Mouse (Mus musculus): ENCODE measurements at regions not wholly inside any gene's neighbourhood (a gene's known extent, or its start where the extent isn't known, plus 50 kb on each side); places are given as distances from the start of the nearest gene placed in this dataset.

GRCm38 (mm10) chr2:159012725-159013124 lies 218.1 kb downstream of the Dhx35 start:
- intact Hi-C loops (cut with DNase I): no loop called here
- DNase-seq (ENCODE audit: low spot score in 2 of 2): no peak

DNA sequence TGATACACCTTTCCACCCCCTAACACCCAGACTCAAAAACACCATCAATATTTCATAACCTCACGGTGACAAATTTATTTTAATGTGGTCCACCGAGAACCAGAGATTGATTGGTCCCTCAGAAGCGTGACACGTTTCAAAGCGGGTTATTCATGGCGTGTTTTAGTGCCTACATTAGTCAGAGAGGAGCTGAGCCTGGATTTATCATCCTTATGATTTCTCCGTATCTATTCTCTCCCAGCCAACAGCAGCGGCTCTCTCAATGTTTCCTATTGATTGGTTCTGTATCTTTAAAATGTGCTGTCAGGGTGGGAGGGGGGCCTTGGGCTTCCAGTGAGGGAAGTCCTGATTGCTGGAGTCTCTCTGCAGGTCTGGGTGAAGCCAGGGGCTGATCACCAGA lies 219.9 kb downstream of the Dhx35 start:
- intact Hi-C loops (cut with DNase I): no loop called here
- DNase-seq (ENCODE audit: low spot score in 2 of 2): no peak

- DNase-seq (ENCODE audit: low spot score in 2 of 2): peak; percentile 21 to 80
- intact Hi-C loops (cut with DNase I): no loop called here
Observed at GRCm38 (mm10) chr2:159019921-159020534, 225.4 kb downstream of the Dhx35 start.

DNA sequence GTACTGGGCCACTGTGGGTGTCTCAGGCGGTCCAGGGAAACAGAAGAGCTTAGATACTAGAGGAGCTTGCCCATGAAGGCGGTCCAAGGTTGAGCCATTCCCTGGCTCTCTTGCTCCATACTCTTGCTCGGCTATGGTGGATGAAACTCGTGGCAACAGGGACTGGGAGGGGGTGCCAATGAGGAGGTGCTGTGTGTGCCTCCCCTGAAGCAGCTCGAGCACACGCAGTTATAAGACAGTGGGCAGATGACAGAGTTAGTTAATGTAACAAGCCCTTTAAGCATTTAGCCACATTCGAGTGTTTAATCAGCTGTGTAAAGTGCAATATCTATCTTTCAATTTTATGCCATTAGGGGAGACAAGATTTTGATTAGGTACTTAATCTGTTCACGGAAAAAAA lies 237.5 kb downstream of the Dhx35 start:
- DNase-seq (ENCODE audit: low spot score in 2 of 2): no peak
- intact Hi-C loops (cut with DNase I): no loop called here

- intact Hi-C loops (cut with DNase I): no loop called here
- no peak for DNase-seq (ENCODE audit: low spot score in 2 of 2)
Observed at GRCm38 (mm10) chr2:159039916-159040315, 245.3 kb downstream of the Dhx35 start.

DNA sequence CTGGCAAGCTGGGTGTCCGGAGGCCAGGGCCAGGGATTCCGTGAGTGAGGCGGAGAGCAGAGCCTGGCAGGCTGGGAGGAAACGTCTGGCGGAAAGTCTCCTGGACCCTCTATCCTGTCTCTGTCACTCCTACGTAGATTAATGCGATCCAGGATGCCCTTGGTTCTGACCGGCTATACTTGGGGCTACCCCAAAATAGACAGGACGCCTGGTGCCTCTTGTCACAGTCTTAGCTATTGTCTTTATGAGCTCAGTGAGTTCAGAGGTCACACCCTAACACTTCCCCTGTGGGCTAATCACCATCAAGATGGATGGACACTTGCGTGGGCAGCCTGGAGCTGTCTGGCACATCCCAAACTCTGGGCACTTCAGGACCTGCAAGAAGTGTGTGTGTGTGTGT lies 258.9 kb downstream of the Dhx35 start:
- DNase-seq (ENCODE audit: low spot score in 2 of 2): no peak
- intact Hi-C loops (cut with DNase I): loop anchor here (5.0 to 10.0 kb wide), 3 partner anchors 1314 to 1831 kb away; partner anchors contain the start of genes Lpin3 and Mafb

- peak; percentile 59 to 62 for DNase-seq (ENCODE audit: low spot score in 2 of 2)
- intact Hi-C loops (cut with DNase I): loop anchor here (2.0 to 10.0 kb wide), 5 partner anchors 111 to 1831 kb away; partner anchors contain the start of genes Lpin3 and Mafb
Observed at GRCm38 (mm10) chr2:159053936-159054335, 259.3 kb downstream of the Dhx35 start.

DNA sequence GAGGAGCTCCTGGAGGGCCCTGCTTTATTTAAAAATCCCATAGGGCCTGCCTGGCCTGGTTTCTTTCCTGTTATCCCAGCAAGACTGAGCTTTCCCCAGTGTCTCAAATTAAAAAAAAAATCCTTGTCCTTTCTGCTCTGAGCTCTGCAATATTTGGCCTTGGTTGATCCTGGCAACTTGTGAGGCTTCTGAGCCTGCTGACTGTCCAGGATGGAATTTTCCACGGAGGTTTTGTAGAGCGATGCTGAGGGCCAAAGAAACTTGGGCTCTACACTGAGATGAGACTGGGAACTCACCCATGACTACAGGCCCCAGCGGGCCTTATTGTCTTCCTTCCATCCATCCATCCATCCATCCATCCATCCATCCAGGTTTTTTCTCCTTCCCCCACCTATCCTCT lies 259.8 kb downstream of the Dhx35 start:
- no peak for DNase-seq (ENCODE audit: low spot score in 2 of 2)
- intact Hi-C loops (cut with DNase I): loop anchor here (2.0 to 10.0 kb wide), 5 partner anchors 110 to 1830 kb away; partner anchors contain the start of genes Lpin3 and Mafb

- intact Hi-C loops (cut with DNase I): loop anchor here (2.0 to 10.0 kb wide), 3 partner anchors 109 to 1829 kb away; partner anchors contain the start of gene Lpin3
Observed at GRCm38 (mm10) chr2:159055780-159056179, 261.2 kb downstream of the Dhx35 start.

DNA sequence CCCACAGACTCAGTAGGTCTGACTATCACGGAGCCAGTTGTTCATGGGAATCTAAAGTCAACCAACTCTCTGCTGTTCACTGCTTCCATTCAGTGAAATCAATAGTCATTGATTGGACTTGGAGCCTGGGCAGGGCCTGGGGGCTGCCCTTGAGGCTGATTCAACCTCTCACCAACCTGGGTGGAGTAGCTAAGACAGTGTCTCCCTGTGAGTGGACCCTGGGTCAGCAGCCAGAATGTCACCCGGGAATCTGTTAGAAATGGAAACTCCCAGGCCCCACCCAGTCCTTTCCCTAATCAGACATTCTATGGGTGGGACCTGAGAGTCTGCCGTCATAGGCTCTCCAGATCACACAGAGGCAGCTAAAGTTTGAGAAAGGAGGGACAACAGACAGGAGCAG lies 262.4 kb downstream of the Dhx35 start:
- intact Hi-C loops (cut with DNase I): loop anchor here (10.0 kb wide), 1 partner anchor 1828 kb away; the partner anchor contains the start of gene Lpin3
- DNase-seq (ENCODE audit: low spot score in 2 of 2): no peak

More at GRCm38 (mm10) chr2:159055780-159056179, 261.2 kb downstream of the Dhx35 start:
- DNase-seq (ENCODE audit: low spot score in 2 of 2): no peak

DNA sequence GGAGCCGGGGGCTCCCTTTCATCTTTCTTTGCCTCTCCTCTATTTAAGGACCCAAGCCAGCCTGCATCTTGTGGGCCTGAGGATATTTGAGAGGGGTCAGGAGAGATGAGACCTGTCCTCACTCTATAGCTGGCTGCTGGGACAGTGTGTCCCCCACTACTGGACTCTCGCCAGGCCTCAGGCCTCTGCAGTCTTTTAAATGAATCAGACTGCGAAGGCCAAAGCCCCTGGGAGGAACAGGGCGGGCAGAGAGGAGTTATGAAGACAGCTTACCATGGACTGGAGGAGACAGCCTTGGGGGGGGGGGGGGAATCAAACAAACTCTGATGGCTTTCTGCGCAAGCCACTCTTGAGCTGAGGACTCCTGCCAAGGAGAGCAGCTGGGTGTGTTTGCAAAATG lies 262.9 kb downstream of the Dhx35 start:
- DNase-seq (ENCODE audit: low spot score in 2 of 2): no peak
- intact Hi-C loops (cut with DNase I): loop anchor here (10.0 kb wide), 1 partner anchor 1827 kb away; the partner anchor contains the start of gene Lpin3

DNA sequence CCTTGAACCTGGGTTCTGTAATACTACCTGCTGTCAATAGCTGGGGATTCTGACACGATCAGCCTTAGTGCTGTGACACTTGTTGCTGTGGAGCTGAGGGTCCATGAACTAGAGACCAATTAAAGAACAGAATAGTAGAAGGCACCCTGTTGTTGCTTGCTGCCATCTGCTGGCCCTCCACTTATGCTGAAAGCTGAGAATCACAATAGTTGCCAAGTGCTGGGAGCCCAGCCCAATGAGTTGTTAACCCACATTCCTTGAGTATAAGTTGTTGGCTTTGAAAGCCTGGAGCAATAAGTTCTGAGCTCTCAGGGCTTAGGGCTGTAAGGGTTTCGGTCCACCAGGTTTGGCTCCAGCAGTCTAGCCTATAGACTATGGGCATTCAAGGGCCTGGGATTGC lies 267.7 kb downstream of the Dhx35 start:
- DNase-seq (ENCODE audit: low spot score in 2 of 2): peak in 1 of 2 experiments; percentile 19
- intact Hi-C loops (cut with DNase I): loop anchor here (5.0 kb wide), 1 partner anchor 150 kb away; no protein-coding TSS in a partner anchor

DNA sequence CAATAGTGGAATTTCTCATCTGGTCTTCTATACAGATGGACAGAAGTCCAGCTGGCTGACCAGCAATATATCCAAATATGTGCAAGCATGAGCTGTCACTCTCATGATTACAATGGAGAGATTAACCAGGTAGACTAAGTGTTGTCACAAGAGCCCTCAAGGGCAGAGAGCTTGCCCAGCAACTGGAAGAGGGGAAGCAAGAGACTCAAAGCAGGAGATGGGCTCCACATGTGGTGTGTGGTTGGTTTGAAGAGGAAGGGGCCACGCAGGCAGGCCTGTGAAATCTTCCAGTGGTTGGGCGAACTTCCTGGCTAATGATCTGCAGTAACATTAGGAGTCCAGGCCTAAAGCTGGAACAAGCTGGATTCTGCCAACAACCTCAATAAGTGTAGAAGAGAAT lies 268.1 kb downstream of the Dhx35 start:
- DNase-seq (ENCODE audit: low spot score in 2 of 2): no peak
- intact Hi-C loops (cut with DNase I): loop anchor here (5.0 kb wide), 1 partner anchor 150 kb away; no protein-coding TSS in a partner anchor

DNA sequence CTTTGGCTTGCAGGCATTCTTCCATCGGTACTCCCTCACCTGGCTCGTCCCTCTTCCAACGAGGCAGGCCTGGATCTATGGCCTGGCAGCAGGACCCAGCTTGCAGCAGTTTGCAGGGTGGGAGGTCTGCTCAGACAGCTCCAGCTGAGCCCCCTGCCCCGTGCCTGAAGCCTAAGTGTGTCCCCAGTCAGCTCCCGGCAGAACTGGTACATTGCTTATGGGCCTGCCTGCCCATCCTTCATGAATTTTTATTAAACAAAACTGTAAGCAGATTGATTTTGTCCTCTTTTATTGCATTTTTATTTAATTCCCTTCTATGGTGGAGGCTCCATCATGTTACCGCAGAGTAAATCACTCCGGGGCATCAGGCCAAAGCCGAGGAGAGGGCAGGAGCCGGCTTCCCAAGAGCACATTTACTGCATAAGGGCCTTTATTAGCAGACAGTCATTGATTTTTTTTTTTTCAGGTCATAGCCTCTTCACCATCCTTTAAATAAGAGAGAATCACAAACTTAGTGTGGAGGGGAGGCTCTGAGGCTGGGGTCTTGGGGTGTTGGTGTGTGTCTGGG lies 269.9 kb downstream of the Dhx35 start:
- no peak for DNase-seq (ENCODE audit: low spot score in 2 of 2)
- intact Hi-C loops (cut with DNase I): loop anchor here (5.0 kb wide), 1 partner anchor 152 kb away; no protein-coding TSS in a partner anchor

GRCm38 (mm10) chr2:159067506-159067905 lies 272.9 kb downstream of the Dhx35 start:
- intact Hi-C loops (cut with DNase I): no loop called here
- DNase-seq (ENCODE audit: low spot score in 2 of 2): no peak

GRCm38 (mm10) chr2:159068303-159069020 lies 273.9 kb downstream of the Dhx35 start:
- intact Hi-C loops (cut with DNase I): no loop called here
- no peak for DNase-seq (ENCODE audit: low spot score in 2 of 2)

GRCm38 (mm10) chr2:159069180-159069579 lies 274.6 kb downstream of the Dhx35 start:
- peak; percentile 31 to 57 for DNase-seq (ENCODE audit: low spot score in 2 of 2)
- intact Hi-C loops (cut with DNase I): no loop called here

- intact Hi-C loops (cut with DNase I): no loop called here
- no peak for DNase-seq (ENCODE audit: low spot score in 2 of 2)
Observed at GRCm38 (mm10) chr2:159072997-159073690, 278.5 kb downstream of the Dhx35 start.

- DNase-seq (ENCODE audit: low spot score in 2 of 2): no peak
- intact Hi-C loops (cut with DNase I): no loop called here
Observed at GRCm38 (mm10) chr2:159079836-159080235, 285.2 kb downstream of the Dhx35 start.
